Mouse (Mus musculus) stomach, embryonic 14.5 days (tissue): ENCODE measurements at regions not wholly inside any gene's neighbourhood (a gene's known extent, or its start where the extent isn't known, plus 50 kb on each side); places are given as distances from the start of the nearest gene placed in this dataset.

Experiments used
- ATAC-seq: fragments of 200-750 bp; cut with Nextera tagmentation; 2 replicates; pipeline ENCODE4 v1.8.0; 2017; ENCODE audit warnings: low read depth, moderate TSS enrichment; ENCODE audit not compliant: insufficient number of reproducible peaks, insufficient read depth, low FRiP score
- H3K27ac ChIP-seq: fragments of 300-500 bp; sonication (generic); 2 replicates; pipeline ENCODE4 v1.5.1; 2014; ENCODE audit warnings: mild to moderate bottlenecking, low read length, moderate library complexity, mixed read lengths
- H3K27me3 ChIP-seq: fragments of 300-500 bp; sonication (generic); 2 replicates; pipeline ENCODE4 v1.6.1; 2014; ENCODE audit warnings: low read length, control low read depth, mixed read lengths; ENCODE audit not compliant: control insufficient read depth, insufficient read depth
- H3K36me3 ChIP-seq: fragments of 300-500 bp; sonication (generic); 2 replicates; pipeline ENCODE4 v1.6.1; 2014; ENCODE audit warnings: mild to moderate bottlenecking, control low read depth, low read length, moderate library complexity, mixed read lengths; ENCODE audit not compliant: control insufficient read depth, insufficient read depth
- H3K4me1 ChIP-seq: fragments of 300-500 bp; sonication (generic); 2 replicates; pipeline ENCODE4 v1.6.1; 2014; ENCODE audit warnings: low read length, control low read depth, mixed read lengths; ENCODE audit not compliant: control insufficient read depth, insufficient read depth
- H3K4me2 ChIP-seq: fragments of 300-500 bp; sonication (generic); replicated peaks from 2 replicates; pipeline ENCODE4 v1.6.1; 2014; ENCODE audit warnings: low read depth, low read length, control low read depth
- H3K4me3 ChIP-seq: fragments of 300-500 bp; sonication (generic); 2 replicates; pipeline ENCODE4 v1.5.1; 2014; ENCODE audit warnings: low read depth, low read length, control low read depth
- H3K9ac ChIP-seq: fragments of 300-500 bp; sonication (generic); replicated peaks from 2 replicates; pipeline ENCODE4 v1.6.1; 2014; ENCODE audit warnings: low read depth, mild to moderate bottlenecking, control low read depth, low read length, moderate library complexity, mixed read lengths
- H3K9me3 ChIP-seq: fragments of 300-500 bp; sonication (generic); 2 replicates; pipeline ENCODE4 v1.6.1; 2016; ENCODE audit warnings: low read depth, low read length, control low read depth; ENCODE audit not compliant: control insufficient read depth
- WGBS: fragments of 180-500 bp; shearing (Covaris S2); extraction: QIAGEN DNeasy Blood & Tissue Kit; methylation state at CpG from one replicate; pipeline ENCODE4 v1.1.7; 2014; 5-methylcytosine and 5-hydroxymethylcytosine counted together

GRCm38 (mm10) chr3:129437687-129438086, 94.5 kb upstream of the Elovl6 start:
- H3K9me3 ChIP-seq, result no peaks in the 10 kb centered on the region

DNA sequence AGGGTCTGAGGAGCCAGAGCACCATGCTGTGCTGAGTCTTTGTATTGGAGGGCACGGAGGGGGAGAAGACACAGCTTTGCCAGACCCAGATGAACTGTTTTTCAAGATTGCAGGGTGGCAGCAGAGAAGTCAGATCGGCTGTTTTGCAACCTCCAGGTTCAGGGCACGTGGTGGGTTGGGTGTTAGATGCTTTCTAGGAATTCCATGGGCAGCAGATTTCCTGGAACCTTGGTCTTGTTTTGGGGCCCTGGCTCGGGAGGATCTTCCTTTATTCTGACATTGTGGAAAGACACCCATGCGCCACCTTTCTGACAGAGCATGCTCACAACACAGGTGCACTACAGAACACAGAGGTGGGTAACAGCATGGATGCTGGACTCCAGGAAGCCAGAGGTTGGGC, 89.4 kb upstream of the Elovl6 start:
- H3K27me3 ChIP-seq, result no peaks in the 10 kb centered on the region
- no peak overlapping the region for H3K9ac ChIP-seq
- H3K36me3 ChIP-seq, result no peaks in the 10 kb centered on the region
- 79% methylated on average over 5 of the region's 5 CpGs for WGBS
- H3K4me1 ChIP-seq, result no peaks in the 10 kb centered on the region
- no peak overlapping the region for H3K4me2 ChIP-seq
- no peak overlapping the region for H3K4me3 ChIP-seq
- no peak for ATAC-seq
- no peaks in the 10 kb centered on the region for H3K9me3 ChIP-seq
- no peak overlapping the region for H3K27ac ChIP-seq

More at GRCm38 (mm10) chr3:129437687-129438086, 94.5 kb upstream of the Elovl6 start:
- H3K4me3 ChIP-seq, result no peak overlapping the region
- H3K9ac ChIP-seq, result no peak overlapping the region
- H3K4me2 ChIP-seq, result no peak overlapping the region
- WGBS, result 88% methylated on average over 6 of the region's 6 CpGs
- H3K27me3 ChIP-seq, result no peaks in the 10 kb centered on the region
- ATAC-seq, result no peak
- H3K27ac ChIP-seq, result no peak overlapping the region
- H3K4me1 ChIP-seq, result no peaks in the 10 kb centered on the region
- no peaks in the 10 kb centered on the region for H3K36me3 ChIP-seq

DNA sequence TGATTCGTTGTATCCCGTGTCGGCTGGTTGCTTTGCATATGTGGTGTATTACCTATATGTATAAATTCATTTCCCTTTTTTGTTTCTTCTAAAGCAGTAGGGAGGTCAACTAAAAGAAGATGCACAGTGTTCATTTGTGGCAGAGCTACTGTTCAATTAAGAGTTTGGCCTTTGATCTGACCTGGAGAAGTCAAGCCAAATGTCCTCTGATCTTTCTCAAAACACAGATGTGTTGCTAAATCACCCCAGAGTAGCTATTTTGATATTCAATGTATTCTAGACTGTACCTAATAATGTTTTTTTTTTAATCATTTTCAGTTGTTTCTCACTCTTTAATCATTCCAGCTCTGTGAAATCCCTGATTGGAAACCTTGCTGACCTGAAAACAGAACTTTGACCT, 87.9 kb upstream of the Elovl6 start:
- H3K4me3 ChIP-seq, result no peak overlapping the region
- ATAC-seq, result no peak
- no peaks in the 10 kb centered on the region for H3K9me3 ChIP-seq
- H3K4me1 ChIP-seq, result no peaks in the 10 kb centered on the region
- WGBS, result 97% methylated on average over 3 of the region's 3 CpGs
- no peaks in the 10 kb centered on the region for H3K36me3 ChIP-seq
- H3K9ac ChIP-seq, result no peak overlapping the region
- no peak overlapping the region for H3K4me2 ChIP-seq
- no peak overlapping the region for H3K27ac ChIP-seq
- no peaks in the 10 kb centered on the region for H3K27me3 ChIP-seq

DNA sequence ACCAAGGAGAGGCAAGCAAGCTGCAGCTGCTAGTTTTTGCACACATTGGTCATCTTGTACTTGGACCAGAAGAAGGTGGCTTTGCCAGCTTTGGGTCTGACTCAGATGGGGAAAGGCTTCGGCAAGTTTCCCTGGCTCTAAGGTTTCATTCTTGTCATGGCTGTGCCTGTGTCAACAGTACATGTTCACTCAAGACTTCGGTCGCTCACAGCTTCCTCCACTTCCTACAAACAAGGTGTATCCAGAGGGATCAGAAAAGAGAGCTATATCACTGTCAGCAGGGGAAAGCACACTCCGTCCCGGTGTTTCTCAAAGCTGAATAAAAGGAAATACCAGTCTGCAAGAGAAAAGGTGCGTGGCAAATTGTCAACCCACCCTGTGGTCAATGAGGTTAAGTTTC, 86.2 kb upstream of the Elovl6 start:
- H3K27ac ChIP-seq, result no peak overlapping the region
- 75% methylated on average over 6 of the region's 6 CpGs for WGBS
- no peaks in the 10 kb centered on the region for H3K9me3 ChIP-seq
- no peak overlapping the region for H3K4me3 ChIP-seq
- H3K9ac ChIP-seq, result no peak overlapping the region
- ATAC-seq, result no peak
- H3K36me3 ChIP-seq, result no peaks in the 10 kb centered on the region
- H3K4me1 ChIP-seq, result no peaks in the 10 kb centered on the region
- no peak overlapping the region for H3K4me2 ChIP-seq
- H3K27me3 ChIP-seq, result no peaks in the 10 kb centered on the region

GRCm38 (mm10) chr3:129449928-129450327, 82.2 kb upstream of the Elovl6 start:
- Histone ChIP-seq H3K9ac (no peak overlapping the region), H3K27ac (no peak overlapping the region), H3K4me1 (no peaks in the 10 kb centered on the region), H3K36me3 (no peaks in the 10 kb centered on the region), H3K4me3 (no peak overlapping the region), H3K27me3 (no peaks in the 10 kb centered on the region), H3K4me2 (no peak overlapping the region), H3K9me3 (no peaks in the 10 kb centered on the region)
- 82% methylated on average over 4 of the region's 4 CpGs for WGBS
- ATAC-seq, result no peak

- ATAC-seq, result no peak
- 79% methylated on average over 5 of the region's 5 CpGs for WGBS
- no peaks in the 10 kb centered on the region for H3K27me3 ChIP-seq
Observed at GRCm38 (mm10) chr3:129450671-129451070, 81.5 kb upstream of the Elovl6 start.

DNA sequence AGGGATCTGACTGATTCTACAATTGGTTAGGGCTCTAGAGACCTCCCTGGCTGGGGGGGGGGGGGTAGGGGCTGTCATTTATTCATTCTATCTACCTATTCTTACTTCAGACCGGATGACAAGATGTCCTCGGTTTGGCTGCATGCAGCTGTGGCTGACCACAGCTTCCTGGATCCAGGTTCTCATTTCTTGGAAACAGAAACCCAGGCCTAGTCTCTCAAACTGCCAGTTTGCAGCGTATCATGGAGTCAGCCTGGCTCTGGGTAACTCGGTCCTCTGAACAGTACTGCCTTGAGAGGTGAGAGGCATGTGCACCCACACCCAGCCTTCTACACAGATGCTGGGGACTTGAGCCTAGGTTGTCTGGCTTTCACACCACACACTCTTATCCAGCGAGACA, 62.1 kb upstream of the Elovl6 start:
- no peaks in the 10 kb centered on the region for H3K36me3 ChIP-seq
- no peaks in the 10 kb centered on the region for H3K9me3 ChIP-seq
- no peak overlapping the region for H3K9ac ChIP-seq
- no peak for ATAC-seq
- no peaks in the 10 kb centered on the region for H3K4me1 ChIP-seq
- no peaks in the 10 kb centered on the region for H3K27me3 ChIP-seq
- 86% methylated on average over 5 of the region's 5 CpGs for WGBS
- no peak overlapping the region for H3K27ac ChIP-seq
- no peak overlapping the region for H3K4me3 ChIP-seq
- H3K4me2 ChIP-seq, result no peak overlapping the region

More at GRCm38 (mm10) chr3:129450671-129451070, 81.5 kb upstream of the Elovl6 start:
- Histone ChIP-seq H3K9me3 (no peaks in the 10 kb centered on the region), H3K4me3 (no peak overlapping the region), H3K36me3 (no peaks in the 10 kb centered on the region), H3K4me1 (no peaks in the 10 kb centered on the region), H3K4me2 (no peak overlapping the region), H3K27ac (no peak overlapping the region), H3K9ac (no peak overlapping the region)

DNA sequence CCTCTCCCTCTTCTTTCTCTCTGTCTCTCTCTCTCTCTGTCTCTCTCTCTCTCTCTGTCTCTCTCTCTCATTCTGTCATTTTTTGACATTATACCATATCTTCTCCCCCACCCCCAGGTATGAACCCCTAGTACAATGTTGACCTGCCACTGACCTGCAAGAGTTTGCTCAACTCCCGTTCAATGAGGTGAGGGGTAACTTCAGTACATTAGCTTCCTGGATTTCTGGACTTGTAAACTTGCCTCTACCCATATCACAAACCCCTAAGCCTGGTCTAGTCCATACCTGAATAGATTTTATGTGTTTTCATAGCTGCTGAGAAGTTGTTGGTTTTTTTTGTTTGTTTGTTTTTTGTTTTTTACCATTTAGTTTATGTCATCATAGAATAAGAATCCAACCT, 60.8 kb upstream of the Elovl6 start:
- WGBS, result 53% methylated on average over 1 of the region's 1 CpGs
- no peak for ATAC-seq
- no peak overlapping the region for H3K27ac ChIP-seq

GRCm38 (mm10) chr3:129472008-129472407, 60.1 kb upstream of the Elovl6 start:
- Histone ChIP-seq H3K27ac (no peak overlapping the region), H3K4me1 (no peaks in the 10 kb centered on the region), H3K4me3 (no peak overlapping the region), H3K27me3 (no peaks in the 10 kb centered on the region), H3K36me3 (no peaks in the 10 kb centered on the region), H3K4me2 (no peak overlapping the region), H3K9me3 (no peaks in the 10 kb centered on the region), H3K9ac (no peak overlapping the region)
- no peak for ATAC-seq
- WGBS, result 77% methylated on average over 10 of the region's 10 CpGs

More for the DNA sequence above, 60.8 kb upstream of the Elovl6 start:
- H3K4me1 ChIP-seq, result no peaks in the 10 kb centered on the region
- no peak overlapping the region for H3K4me3 ChIP-seq
- no peaks in the 10 kb centered on the region for H3K9me3 ChIP-seq
- no peaks in the 10 kb centered on the region for H3K27me3 ChIP-seq
- no peak overlapping the region for H3K4me2 ChIP-seq
- no peak overlapping the region for H3K9ac ChIP-seq
- no peaks in the 10 kb centered on the region for H3K36me3 ChIP-seq
